Mouse (Mus musculus) MEL (cell line): ENCODE measurements at regions not wholly inside any gene's neighbourhood (a gene's known extent, or its start where the extent isn't known, plus 50 kb on each side); places are given as distances from the start of the nearest gene placed in this dataset.

ENCODE experiments used
- CHD2 ChIP-seq: IDR thresholded peaks from 2 replicates; pipeline ENCODE4 v1.6.1; 2011; ENCODE audit warnings: low read length, improper control_type of control experiment
- ETS1 ChIP-seq: IDR thresholded peaks from 2 replicates; pipeline ENCODE4 v1.6.1; 2012; ENCODE audit warnings: low read depth, mild to moderate bottlenecking, inconsistent platforms, low read length, improper control_type of control experiment, moderate library complexity
- HCFC1 ChIP-seq: IDR thresholded peaks from 2 replicates; pipeline ENCODE4 v1.6.1; 2012; ENCODE audit warnings: low read depth, mild to moderate bottlenecking, inconsistent platforms, low read length, improper control_type of control experiment, moderate library complexity

- TF ChIP-seq HCFC1 (no peak), CHD2 (no peak), ETS1 (no peak)
Measured at GRCm38 (mm10) chr16:29826927-29827326, 237.3 kb upstream of the Hes1 start.
